Mouse (Mus musculus) activated CD4-positive, CD25-positive, alpha-beta regulatory T cell, adult 4 months (primary cell): Measurements from ENCODE around the gene Armc2. TPM values are rescaled to one million over a fixed set of nuclear protein-coding genes. Genes with fewer than 3 reads are reported as not detected.
"Not testable (repeated sequence)": the region's sequence is repeated elsewhere in the genome, so short reads cannot be mapped to it uniquely, and the experiment has no call there.

Source experiments
- ATAC-seq: one replicate; pipeline ENCODE4 v1.8.0; 2017
- polyA plus RNA-seq, 2 experiments: library from polyadenylated mRNA; unstranded; fragments of 100-300 nt; shearing (Covaris generic); gene quantifications; one replicate each; pipeline ENCODE4 v1.2.1; 2017

The Armc2 gene
- polyA plus RNA-seq, 2 experiments from 2014 or later, result 0.32 to 0.46 TPM

DNA sequence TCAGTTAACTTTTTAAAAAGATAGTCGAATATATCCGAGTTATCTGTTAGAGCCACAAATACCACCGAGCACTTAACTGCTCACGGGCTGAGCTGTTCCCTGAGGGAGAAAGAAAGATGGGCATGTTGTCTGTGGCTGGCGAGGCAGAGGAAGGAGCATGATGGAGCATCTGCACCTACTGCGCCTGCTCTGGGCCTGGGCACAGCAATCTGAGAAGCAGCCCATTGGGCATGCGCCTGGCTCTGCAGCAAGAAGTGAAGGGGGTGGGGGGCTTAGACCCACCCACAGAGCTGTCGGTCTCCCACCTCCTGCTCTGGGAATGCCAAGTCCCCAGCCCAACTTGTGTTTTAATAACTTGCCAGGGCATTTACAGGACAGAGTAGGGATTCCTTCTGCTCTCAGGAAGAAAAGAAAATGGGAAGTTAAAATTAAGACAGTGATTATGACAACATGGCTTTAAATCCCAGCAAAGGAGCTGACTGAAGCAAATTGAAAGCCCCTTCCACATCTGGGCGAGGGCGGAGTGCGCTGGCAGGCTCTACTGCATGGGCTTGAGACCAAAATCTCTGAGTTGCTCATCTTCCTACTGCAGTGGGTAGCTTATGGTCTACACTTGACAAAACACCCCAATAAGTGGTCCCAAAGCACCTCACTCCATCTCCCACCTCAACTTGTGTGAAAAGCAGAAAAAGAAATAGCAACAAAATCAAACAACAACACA lies 50.2 kb downstream of the Armc2 start:
- ATAC-seq, result no peak

DNA sequence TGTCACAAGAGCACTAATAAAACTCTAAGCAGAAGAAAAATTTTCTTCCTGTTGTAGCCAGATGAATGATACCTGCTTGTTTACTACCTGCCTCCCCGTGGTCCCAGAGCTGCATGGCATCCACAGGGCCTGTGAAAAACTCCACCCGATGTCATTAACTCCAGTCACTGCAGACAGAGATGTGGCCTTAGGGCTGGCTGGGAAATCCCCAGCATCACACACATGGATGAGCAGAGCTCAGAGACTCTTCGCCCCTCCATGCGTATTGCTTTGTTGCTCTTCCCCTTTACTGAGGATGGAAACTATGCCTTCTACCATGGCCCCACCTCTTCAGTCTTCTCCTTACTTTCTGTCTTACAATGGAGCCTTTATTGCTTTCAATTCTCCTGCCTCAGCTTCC lies 55.5 kb downstream of the Armc2 start:
- no peak for ATAC-seq

DNA sequence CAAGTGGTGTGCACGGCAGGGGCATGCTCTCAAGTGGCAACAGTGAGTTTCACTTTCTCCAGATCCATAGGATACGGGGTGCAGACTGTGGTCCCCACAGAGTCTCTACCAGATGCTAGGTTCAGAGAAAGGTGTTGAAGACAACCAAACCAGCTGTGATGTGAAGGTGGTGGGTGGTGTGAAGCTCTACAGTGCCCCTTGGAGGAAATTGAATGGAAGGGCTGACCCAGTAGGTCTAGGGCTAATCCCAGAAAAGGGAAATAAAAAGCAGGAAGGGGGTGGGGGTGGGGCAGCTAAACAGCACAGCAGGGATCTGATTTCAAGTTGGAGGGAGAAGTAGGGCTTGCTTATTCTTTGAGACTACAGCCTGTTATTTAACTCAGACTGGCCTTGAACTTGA lies 58.4 kb downstream of the Armc2 start:
- no peak for ATAC-seq

DNA sequence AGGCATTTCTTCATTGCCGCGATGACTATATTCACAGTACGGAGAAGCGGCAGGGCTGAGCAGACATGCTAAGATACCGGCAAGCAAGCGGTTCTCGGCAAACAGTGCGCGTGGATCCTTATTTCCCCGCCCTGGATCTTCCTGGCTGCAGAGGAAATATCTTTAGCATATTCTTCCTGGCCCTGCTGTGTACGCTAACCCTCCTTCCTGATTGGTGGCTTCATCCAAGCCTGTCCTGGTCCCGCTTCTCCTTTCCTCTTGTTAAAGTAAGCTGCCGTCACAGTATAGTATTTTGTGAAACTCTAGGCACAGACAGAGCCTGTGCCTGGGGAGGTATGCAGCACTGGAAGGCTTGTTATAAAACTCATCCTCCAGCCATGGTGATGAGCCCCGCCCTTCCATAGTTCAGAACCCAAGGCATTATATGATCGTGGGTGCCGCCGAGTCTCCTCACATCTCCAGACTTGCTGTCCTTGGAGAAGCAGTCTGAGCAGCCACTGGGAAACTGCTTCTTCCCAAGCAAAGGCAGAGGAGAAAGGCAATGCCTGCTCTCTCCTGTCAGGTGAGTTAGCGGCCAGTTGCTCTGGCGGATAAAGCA lies 59.5 kb downstream of the Armc2 start:
- no peak for ATAC-seq

DNA sequence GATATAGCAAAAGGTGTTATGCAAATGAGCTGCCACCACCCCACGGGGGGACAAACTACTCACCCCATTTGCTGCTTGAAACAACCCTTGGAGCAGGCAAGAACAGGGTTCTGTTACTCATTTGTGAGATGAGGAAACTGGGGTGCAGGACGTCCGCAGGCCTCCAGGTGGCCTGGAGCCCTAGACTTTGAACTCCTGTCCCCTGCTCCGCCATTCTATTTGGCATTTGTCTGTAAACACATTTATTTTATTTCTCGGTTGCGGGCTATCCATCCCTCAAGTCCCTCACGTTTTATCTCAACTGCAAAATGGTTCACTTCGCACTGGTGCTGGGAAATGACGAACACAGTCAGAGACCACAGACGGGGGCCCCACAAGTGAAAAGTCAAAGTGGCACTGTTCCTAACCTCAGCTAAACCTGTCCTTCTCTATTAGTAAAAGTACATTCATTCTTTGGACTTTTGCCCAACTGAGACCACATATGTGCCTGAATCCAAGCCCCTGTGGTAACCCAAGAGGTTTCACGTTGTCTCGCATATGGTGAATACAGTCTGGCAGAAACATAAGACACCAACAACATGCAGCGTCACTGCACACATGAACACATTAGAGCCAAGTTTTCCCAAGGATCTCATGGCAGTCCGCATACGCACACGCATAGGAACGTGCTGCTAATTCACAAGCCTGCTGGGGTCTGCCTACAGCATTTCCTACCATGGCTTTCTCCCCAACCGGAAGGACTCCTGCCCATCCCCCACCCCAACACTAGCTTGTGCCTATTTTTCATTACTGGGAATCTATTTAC lies 60.6 kb downstream of the Armc2 start:
- no peak for ATAC-seq

DNA sequence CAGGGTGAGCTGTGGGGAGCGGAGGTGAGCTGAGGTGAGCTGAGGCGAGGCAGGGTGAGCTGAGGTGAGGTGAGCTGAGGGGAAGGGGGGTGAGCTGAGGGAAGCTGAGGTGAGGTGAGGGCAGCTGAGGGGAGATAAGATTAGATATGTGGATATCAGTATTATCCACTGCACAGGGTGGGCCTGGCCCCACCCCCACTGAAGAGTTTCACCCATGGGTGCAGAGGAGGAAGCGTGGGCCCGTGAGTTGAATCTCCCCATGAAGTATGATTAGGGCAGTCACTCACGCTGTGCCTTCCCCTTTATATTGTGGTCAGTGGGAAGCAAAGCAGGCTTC lies 64.7 kb downstream of the Armc2 start:
- no peak for ATAC-seq

DNA sequence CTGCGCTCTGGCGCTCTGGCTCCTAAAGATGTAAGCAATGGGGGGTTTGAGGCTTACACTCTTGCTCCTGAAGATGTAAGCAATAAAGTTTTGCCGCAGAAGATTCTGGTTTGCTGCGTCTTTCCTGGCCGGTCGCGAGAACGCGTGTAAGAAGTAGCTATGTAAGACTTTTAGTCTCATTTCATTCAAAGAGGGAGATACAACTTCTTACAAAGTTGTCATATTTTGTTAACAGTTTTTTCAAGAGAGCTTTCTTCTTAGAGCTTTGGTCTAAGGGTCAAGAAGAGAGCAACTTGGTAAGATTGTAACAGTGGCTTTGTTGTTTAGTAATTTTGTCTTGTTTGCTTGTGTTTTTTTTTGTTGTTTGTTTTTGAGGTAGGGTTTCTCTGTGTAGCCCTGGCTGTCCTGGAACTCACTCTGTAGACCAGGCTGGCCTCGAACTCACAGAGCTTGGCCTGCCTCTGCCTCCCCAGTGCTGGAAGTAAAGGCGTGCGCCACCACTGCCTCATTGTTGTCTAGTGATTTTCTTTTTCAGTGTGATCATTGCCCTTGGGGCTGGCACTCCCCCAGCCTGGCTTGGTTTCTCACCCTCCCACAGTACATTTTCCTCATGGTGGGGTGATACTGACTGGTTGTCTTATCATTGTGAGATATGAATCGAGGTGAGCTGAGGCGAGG lies 65.3 kb downstream of the Armc2 start:
- ATAC-seq, result no peak

DNA sequence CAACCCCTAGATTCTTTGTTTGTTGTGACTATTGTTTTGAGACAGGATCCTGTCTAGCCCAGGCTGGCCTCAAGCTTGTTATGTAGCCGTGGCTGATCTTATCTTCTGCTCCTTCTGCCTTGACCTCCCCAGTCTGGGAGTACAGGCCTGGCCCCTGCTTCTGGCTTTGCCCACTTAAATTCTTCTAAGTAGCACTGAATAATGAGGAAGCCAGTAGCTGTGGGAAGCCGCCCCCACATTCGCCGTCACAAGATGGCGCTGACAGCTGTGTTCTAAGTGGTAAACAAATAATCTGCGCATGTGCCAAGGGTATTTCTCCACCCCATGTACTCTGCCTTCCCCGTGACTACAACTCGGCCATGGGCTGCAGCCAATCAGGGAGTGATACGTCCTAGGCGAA lies 65.9 kb downstream of the Armc2 start:
- not testable (repeated sequence) for ATAC-seq

DNA sequence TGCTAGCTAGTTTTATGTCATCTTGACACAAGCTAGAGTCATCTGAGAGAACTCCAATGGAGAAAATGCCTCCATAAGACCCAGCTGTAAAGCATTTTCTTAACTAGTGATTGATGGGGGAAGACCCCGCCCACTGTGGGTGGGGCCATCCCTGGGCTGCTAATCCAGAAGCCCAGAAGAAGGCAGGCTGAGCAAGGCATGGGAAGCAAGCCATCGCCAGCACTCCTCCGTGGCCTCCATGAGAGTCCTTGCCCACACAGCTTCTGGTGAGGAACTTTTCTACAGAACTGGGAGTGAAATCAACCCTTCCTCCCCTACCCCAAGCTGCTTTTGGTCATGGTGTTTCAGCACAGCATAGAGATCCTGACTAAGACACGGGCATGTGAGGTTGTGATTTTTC lies 79.2 kb downstream of the Armc2 start:
- ATAC-seq, result no peak

DNA sequence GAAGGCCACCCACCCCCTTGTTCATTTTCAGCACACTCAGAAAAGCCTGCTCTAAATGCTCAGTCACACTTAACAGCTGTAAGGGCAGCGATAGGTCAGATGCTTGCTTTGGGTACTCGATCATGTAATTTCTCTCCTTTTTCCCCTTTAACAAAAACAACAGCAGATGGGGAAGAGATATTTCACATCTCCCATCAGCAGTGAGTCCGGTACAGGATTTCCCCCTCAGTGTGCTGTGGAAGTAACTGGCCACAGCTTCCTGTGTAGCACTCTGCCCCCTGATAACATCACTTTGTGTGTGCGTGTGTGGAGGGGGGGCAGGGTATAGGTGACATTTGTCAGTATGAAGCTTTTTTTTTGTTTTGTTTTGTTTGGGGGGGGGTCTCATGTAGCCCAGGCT lies 81.1 kb downstream of the Armc2 start:
- ATAC-seq, result peak; percentile 98

DNA sequence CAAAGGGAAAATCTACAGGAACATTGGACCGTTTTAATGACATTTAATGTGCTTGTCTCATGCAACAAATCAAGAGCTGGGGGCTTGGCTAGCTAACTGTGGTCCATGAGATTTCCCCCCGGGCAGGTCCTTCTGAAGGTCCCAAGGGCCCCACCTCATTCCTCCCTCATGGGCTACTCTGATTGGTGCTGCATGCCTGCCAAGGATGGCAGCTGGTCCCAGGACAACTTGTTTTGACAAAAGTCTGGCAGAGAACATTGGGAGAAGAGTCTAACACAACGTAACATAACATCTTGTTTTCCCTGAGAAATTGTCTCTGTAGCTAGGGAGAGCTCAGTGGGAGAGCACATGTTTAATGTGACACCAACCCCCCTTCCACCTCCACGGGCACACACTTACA lies 82.1 kb downstream of the Armc2 start:
- ATAC-seq, result no peak

DNA sequence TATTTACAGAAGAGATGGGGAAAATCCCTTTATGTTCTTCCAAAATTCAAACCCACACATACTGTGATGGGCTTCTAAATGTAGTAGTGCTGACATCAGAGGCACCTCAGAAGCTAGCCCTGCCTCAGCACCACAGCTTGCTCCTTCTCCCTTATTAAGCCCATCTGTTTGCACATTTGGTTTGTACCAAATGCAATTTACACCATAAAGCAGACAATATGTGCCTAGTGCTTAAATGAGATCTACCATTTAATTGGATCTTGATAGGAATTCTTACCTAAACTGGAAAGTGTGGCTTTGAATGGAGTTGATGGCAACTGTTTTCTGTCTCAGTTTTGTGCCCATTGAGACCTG lies 82.8 kb downstream of the Armc2 start:
- no peak for ATAC-seq

DNA sequence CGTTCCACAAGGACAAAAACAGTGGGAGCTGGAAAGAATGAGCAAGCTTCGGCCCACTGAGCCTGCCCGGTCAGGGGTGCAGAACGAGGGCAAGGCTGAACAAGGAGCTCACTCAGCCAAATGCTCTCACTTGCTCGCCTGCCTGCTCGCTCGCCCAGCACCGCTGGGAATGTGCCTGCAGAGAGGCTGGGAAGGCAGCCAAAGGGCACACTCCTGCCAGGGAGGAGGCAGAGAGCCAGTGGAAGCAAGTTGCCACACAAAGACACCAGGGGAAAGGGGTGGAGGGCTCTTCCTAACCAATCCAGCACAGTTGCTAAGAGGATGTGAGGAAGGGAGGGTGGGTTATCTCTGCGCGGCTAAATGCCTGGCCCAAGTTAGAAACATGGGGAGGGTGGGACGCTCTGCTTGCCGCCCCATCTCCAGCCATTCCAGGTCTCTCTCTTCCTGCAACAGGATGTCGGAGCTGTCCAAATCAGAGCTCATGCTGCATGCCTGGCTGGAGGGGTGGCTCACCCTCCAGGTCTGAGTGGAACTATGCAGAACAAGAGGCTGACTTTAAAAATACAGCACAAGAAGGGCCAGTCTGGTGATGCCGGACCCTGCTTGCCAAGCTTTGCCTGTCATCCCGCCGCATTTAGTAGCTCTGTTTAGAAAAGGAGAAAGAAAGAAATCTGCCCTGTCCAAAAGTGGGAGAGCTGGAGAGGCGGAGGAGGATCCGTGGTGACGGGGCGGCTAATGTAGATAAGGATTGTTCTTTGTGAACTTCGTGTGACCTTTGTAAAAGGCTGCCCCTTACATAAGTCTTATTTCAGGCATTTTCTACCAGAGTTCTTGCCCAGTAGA lies 83.4 kb downstream of the Armc2 start:
- no peak for ATAC-seq

DNA sequence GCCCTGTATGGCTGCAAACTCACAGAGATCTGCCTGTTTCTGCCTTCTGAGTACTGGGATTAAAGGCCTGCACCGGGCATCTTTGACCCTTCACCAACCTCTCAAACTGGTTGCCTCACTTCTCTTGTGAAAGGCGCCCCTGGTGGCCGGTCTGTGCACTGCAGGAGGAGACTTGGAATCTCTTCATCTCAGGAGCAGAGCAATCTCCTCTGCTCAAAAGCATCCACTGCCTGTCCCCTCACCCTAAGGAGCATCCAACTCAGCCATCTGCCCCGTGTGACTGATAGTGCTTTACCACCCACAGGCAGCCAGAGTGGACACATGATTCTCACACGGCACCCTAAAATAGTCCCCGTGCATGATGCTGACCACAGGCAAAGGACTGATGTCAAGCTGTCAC lies 84.7 kb downstream of the Armc2 start:
- no peak for ATAC-seq

DNA sequence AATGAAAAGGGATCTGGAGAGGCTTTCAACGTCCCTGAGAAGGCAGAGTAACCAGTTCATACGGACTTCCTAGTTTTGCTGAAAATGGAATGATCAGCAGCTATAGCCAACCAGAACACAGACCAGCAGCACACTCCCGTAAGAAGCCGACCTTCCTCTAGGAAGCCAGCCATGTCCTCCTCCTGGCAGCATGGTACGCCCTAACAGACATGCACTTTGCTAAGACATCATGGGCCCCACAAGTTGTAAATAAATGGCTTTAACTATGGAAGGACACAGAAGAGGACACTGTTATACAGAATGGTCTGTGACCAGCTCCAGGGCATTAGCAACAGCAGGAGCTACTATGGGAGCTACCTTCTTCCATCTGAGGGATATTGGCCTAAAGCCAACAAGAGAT lies 85.3 kb downstream of the Armc2 start:
- no peak for ATAC-seq

DNA sequence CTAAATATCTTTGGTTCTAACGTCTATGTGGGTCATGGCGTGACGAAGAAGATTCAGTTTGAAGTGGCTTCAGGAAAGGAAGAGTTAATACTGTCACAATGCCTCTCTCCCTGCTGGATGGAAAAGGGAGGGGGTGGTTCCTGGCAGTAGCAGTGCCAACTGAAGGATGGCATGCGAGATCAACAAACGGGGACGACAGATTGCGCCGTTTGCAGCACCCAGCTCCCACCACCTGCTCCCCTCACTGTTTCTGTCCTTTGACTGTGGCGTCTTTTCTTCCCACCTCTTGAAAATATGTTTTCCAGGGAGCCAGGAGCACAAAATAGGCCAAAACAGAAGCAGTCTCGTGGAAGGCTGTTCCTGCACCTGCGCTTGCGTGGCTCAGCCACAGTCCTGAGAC lies 86.3 kb downstream of the Armc2 start:
- ATAC-seq, result no peak

DNA sequence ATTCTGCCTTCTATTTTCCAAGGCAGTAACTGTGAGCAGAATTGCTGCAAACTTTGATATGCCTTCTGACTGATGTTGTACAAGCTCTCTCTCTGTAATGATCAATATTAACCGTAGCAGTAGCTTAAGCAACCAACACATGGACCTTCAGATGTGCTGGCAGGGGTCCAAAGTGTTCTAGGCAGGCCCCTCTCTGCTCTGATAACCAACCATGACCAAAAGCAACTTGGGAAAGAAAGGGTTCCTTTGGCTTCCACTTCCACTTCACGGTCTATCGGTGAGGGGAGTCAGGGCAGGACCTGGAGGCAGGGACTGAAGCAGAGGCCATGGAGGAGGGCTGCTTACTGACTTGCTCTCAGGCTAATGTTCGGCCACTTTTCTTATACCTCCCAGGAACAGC lies 87.3 kb downstream of the Armc2 start:
- ATAC-seq, result no peak

DNA sequence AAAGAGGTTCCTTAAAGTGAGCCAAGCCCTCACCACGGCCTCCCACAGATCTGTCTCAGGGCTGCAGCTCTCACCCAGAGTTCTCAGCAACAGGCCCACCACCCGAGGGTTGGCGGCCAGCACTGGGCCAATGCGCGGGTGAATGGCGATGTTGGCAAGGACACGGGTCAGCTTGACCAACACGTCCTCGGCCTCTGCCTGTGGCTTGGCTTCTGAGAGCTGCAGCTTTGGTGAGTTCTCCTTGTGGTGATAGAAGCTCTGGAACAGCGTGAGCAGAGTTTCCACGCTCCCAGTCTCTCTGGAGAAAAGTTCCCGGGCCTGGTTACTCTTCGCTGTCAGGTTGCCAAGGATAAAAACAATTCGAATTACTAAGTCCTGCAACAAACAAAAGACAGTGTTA lies 91.5 kb downstream of the Armc2 start:
- no peak for ATAC-seq

DNA sequence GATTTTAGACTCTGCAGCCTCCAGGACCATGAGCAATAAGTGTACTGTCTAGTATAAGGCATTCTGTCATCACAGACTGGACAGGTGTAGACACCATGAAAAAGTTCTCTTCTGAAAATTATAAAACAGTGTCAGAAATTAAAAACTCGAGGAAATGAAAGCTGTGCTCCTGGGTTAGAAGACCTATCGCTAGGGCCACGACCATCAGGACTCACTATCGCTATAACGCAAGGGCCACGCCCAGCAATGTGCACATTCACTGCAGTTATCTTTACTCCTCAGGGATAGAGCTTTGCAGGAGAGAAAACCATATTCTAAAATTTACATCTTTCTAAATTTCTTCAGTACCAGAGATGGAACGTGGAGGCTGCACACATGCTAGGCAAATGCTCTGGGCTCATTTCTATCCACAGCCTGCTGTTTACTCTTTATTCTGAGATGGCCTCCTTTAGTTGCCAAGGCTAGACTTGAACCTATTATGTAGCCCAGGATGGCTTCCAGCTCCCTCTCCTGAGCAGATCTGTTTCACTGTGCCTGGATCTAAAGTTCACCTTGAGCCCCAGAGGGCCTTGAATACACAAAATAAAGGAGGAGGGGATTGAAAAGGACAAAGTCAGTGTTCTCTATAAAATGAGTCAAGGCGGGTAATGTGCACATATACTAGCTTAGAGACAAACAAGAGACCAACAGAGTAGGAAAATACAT lies 105.8 kb downstream of the Armc2 start:
- no peak for ATAC-seq

DNA sequence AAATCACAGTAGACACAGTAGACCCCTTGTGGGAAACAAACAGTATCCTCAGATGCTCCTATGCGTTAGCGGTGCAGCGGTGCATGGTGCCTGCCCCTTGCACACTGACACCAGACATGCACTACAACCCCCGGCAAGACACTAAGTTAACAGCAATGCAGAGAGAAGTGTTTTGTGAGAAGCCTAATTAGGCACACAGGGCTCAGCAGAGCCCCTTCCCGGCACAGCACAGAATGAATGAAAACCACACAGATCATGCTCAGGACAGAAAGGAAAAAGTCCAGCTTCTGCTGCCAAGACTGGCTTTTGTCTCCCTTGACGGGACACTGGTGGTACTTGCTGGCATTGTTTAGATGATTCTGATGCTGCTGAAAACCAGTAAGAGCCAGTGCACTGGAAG lies 109.3 kb downstream of the Armc2 start:
- ATAC-seq, result no peak

DNA sequence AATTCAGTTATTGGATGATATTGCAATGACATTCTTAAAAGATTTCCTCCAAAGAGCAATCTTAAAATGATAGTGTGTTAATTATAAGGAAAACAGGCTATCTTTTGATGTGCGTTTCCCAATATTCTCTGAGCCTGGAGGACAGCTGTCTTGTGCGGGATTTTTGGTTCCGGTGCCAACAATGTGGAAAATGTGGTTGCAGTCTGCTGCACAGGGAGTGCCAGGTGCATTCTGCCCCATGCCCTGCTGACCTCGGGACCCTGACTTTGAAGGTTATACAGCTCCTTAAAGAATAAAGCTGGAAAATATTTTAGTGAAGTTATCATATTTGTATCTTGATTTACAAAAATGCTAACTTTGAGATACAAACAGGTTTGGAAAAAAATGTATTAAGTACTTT lies 110.3 kb downstream of the Armc2 start:
- ATAC-seq, result no peak

DNA sequence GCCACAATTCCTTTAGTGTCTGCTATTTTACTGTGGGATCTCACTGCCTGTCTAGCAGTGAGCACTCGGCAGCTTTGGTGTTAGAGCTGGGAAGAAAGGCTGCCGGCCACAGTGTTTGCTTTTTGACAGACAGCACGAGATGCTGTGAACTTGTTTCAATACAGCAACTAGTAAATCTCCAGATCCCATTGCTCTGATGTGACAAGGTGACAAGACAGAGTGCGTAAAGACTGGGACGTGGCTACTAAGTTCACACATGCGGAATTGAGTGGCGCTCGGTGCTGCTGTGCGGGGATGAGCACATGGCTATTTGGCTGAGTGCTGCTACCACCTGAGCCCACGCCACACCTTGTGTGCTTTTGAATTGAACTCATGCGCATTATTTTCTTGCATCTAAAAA lies 110.8 kb downstream of the Armc2 start:
- no peak for ATAC-seq
